Mouse (Mus musculus) heart, postnatal 0 days (tissue): Measurements from ENCODE around the gene Usp47.

ENCODE experiments used
- CTCF ChIP-seq: IDR thresholded peaks from 2 replicates; pipeline ENCODE4 v1.5.1; 2016; ENCODE audit warnings: antibody characterized with exemption, control low read depth, low read depth
- EP300 ChIP-seq: IDR thresholded peaks from 2 replicates; pipeline ENCODE4 v1.6.1; 2016; ENCODE audit warnings: antibody characterized with exemption, low read depth

GRCm38 (mm10) chr7:111997441-111997840, 25.9 kb upstream of the Usp47 start:
- TF ChIP-seq CTCF (no peak), EP300 (no peak)
